Mouse (Mus musculus) megakaryocyte-erythroid progenitor cell, adult 5 weeks (primary cell): ENCODE results near the gene Gvin1. TPM values are rescaled to one million over a fixed set of nuclear protein-coding genes. Genes with fewer than 3 reads are reported as not detected.

Experiments
- polyA plus RNA-seq: library from polyadenylated mRNA; stranded (reverse); fragments of >175 nt; gene quantifications from 2 replicates; pipeline ENCODE4 v1.2.3, GENCODE M21; 2012

Gene Gvin1
- polyA plus RNA-seq, result 0.21 and 1.1 TPM in 2 replicates

GRCm38 (mm10) chr7:106215177-106215576 lies at the start of gene Gvin1:
Gvin1 (minus strand) TSS chr7:106215326.

